9 mouse cellular contexts compared by ENCODE assay signal in the genomic region with DNA sequence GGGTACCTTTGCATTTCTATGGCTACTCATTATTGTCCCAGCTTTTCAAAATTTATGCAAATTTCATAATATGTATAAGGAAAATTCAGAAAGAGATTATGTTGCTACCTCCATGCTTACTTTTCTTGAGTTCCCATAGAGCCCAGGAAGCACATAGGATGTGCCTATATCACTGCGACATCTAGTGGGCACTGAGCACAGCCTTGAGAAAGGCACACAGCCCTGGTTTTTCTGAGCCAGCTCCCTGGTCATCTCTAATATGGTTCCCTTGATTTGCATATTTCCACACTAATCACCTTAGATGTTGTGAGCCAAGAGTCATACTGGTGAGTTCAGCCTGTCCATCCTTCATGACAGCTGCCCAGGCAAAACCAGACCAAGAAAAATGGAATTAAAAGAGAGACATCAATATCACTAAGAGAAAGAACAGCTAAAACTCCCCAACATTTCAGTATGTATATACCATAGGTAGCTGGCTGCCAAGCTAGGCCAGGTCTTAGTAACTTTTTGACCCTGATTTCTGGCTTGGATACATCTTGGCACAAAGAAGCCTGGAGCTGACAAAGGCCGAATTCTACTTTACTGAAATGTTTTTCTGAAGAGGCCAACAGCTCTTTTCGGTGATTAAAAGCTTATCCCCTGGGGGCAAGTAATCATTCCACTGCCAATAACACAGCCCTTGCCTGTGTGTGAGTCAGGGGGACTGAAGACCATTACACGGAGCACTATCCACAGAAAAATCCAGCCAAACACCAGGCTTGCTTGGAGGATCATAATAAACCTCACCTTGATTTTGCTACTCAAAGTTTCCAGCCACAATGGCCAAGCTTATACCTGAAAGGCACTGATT.
DNase-seq lines count a peak whose midpoint lies in the region; ATAC-seq and TF ChIP-seq lines count a peak whose summit lies in the region.
"Had no signal": no experiment of that assay in that cellular context is flagged by ENCODE, and none has a peak within 500 bp of the region (broad histone marks: within the 10 kb centered on the region; RNA-seq: fewer than 3 reads in every experiment).

No protein-coding gene starts in this region.

- DNase-seq in adrenal gland, postnatal 10 days, result peak; percentile 18
- DNase-seq in adrenal gland, postnatal 4 days (ENCODE audit: low spot score in 2 of 2), result no peak
- peak; percentile 42 for DNase-seq in testis, postnatal 10 days (ENCODE audit: low spot score)
- DNase-seq in testis, postnatal 14 days (ENCODE audit: low spot score), result no peak
- peak; percentile 26 to 34 for DNase-seq in left cerebral cortex, postnatal 14 days (ENCODE audit: low spot score in 2 of 2)
- DNase-seq in natural killer cell, adult 2 months (ENCODE audit: low spot score in 2 of 2), result no peak

- TF ChIP-seq POLR2A in small intestine, adult 2 months (IDR thresholded peaks at IDR 0.05; ENCODE audit: low read depth, low read length), result no peak

- no peaks in the 10 kb centered on the region for H3K27me3 ChIP-seq in forebrain, embryonic 16.5 days (replicated peaks; ENCODE audit: control insufficient read depth, insufficient read depth, low read length)
- H3K27me3 ChIP-seq in small intestine, adult 2 months (ENCODE audit: control insufficient read depth, insufficient read depth, low read length), result no peaks in the 10 kb centered on the region

- H3K9ac ChIP-seq in forebrain, embryonic 16.5 days (replicated peaks; ENCODE audit: low read depth, low read length), result no peak overlapping the region

- H3K4me1 ChIP-seq in forebrain, embryonic 16.5 days (replicated peaks; ENCODE audit: control insufficient read depth, insufficient read depth, low read length), result no peaks in the 10 kb centered on the region
- no peaks in the 10 kb centered on the region for H3K4me1 ChIP-seq in small intestine, adult 2 months (ENCODE audit: control insufficient read depth, insufficient read depth, insufficient read length, low read length)

- H3K4me2 ChIP-seq in forebrain, embryonic 16.5 days (ENCODE audit: low read length), result no peak overlapping the region

- no peak overlapping the region for H3K27ac ChIP-seq in forebrain, embryonic 16.5 days (ENCODE audit: low read length)
- H3K27ac ChIP-seq in small intestine, adult 2 months (ENCODE audit: insufficient read depth, low read depth, low read length), result no peak overlapping the region
- H3K27ac ChIP-seq: macrophage had no signal

- no peak overlapping the region for H3K4me3 ChIP-seq in forebrain, embryonic 16.5 days (replicated peaks; ENCODE audit: low read length)
- H3K4me3 ChIP-seq in small intestine, adult 2 months (ENCODE audit: low read depth, low read length), result no peak overlapping the region

- no peaks in the 10 kb centered on the region for H3K36me3 ChIP-seq in forebrain, embryonic 16.5 days (ENCODE audit: control insufficient read depth, insufficient read depth)
- H3K36me3 ChIP-seq in small intestine, adult 2 months (ENCODE audit: control insufficient read depth, insufficient read depth, low read length), result no peaks in the 10 kb centered on the region

- ATAC-seq in forebrain, embryonic 16.5 days, result peak; percentile 83

- 51% methylated on average over 4 of the region's 4 CpGs for WGBS in forebrain, embryonic 16.5 days
- 67% methylated on average over 4 of the region's 4 CpGs for WGBS in small intestine, adult 2 months

- H3K9me3 ChIP-seq in forebrain, embryonic 16.5 days (ENCODE audit: control insufficient read depth, low read length), result no peaks in the 10 kb centered on the region

- peak; percentile 31; the same call in 1 of the 2 replicates for TF ChIP-seq CTCF in small intestine, adult 2 months (IDR thresholded peaks at IDR 0.05; ENCODE audit: extremely low read depth, insufficient read length, insufficient replicate concordance, low read depth, low read length)

- intact Hi-C loops in left cerebral cortex, postnatal 14 days (cut with DNase I), result loop anchor here (5.0 kb wide), 1 partner anchor 116 kb away; no protein-coding TSS in a partner anchor

Comparison
In these comparisons a context has a peak if more than half of its experiments do, and no peak if none do; other contexts are left out.
1. DNase-seq: peak in adrenal gland, postnatal 10 days (single experiment), testis, postnatal 10 days (single experiment) and left cerebral cortex, postnatal 14 days (2 of 2); none in adrenal gland, postnatal 4 days (0 of 2), testis, postnatal 14 days (single experiment) and natural killer cell, adult 2 months (0 of 2).